Mouse (Mus musculus) gastrocnemius, postnatal 4 days (tissue): ENCODE data around the gene Ndufa6. TPM values are rescaled to one million over a fixed set of nuclear protein-coding genes. Genes with fewer than 3 reads are reported as not detected.
"Not testable (repeated sequence)": the region's sequence is repeated elsewhere in the genome, so short reads cannot be mapped to it uniquely, and the experiment has no call there.

Experiments
- DNase-seq, 2 experiments: peaks; one replicate each; pipeline ENCODE4 v3.0.0; 2021 to 2022; ENCODE audit warnings: low spot score in 2 of 2, mixed read lengths in 2 of 2
- total RNA-seq, 2 experiments: library from RNA; stranded (reverse); gene quantifications; 2 replicates each; pipeline ENCODE4 v1.2.3; 2021

Gene Ndufa6
- total RNA-seq, 2 experiments from 2014 or later: 306 to 308 TPM

DNA sequence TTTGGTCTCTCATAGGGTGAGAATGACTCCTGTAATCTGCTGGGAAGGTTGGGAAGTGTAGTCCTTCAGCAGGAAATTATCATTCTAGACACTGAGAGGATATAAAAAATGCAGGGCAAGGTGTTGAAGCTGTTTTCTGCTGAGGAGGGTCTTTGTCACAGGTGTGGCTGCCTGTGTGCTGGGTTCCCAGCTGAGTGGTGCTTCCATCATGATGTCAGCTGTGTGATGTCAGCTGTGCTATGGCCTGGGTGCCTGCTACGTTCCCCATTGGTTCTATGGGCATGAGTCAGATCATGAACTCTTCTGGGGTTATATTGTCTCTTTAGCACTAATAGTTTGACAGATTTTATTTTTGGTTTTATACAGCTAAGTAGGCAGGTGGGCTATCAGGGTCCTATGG lies 14.7 kb upstream of the Ndufa6 start:
- peak in 1 of 2 experiments; percentile 2 for DNase-seq

DNA sequence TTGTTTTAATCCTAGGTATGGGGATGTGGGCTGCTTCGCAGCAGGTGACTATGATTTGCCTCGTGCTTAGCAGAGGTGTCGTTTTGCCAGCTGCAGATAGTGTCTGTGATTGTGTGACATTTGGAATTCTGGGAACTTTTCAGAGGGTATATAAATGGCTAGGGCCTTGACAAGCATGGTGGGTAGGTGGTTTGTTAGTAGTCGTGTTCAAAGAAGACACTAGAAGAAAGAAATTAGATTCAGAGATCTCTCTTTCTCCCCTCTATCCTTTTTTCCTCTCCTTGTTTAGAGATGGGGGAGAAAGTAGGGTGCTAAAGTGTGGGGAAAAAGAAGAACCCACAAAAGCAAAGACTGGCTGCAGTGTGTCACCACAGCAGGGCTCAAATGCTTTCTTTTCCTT lies 14.0 kb upstream of the Ndufa6 start:
- DNase-seq: no peak

DNA sequence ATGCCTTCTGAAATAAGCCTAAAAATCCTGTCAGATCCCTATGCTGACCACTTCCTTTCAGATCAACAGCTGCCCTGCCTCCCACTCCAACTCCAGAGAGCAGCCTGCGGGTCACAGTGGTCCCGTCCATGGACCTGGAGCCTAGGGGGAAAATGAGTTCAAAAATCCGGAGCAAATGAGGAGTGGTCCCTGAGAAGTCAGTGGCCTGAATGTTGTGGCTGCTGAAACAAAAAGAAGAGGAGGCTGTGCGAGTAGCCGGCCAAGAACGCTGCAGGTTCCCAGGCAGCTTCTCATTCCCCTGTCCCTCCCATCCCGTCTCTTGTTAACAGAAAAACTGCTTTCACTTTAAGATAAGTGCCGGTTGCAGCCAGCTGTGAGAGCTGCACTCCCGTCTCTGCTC lies 10.4 kb upstream of the Ndufa6 start:
- DNase-seq: not testable (repeated sequence)

DNA sequence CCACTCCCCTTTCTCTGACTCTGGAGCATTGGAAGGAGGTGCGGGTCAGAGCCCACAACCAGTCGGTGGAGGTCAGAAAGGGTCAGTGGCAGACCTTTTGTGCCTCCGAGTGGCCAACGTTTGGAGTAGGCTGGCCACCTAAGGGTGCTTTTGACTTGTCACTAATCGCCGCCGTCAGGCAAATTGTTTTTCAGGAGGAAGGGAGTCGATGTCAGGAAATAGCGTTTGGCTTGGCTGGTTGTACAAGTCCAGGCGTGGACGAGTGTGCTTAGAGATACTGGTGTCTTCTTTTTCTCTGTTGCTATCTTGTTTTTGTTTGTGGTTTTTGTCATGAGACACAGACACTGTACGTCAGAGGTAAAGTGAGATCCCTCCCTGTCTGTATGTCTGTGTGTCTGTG lies 9.7 kb upstream of the Ndufa6 start:
- not testable (repeated sequence) for DNase-seq

DNA sequence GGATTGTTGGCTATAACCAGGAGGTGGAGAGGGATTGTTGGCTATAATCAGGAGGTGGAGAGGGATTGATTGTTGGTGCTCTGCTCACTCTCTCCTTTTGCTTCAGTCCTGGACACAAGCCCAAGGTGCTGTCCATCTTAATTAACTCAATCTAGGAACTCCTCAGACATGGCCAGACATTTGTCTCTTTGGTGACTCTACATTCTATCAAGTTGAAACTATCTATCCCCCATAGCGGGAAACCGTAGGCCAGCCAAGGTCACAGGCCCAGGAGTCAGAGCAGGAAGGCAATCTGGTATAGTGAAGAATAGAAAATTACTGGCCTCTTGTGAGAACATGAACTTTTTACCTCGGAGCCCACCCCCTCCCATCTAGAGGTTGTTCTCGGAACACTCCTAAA lies 8.1 kb upstream of the Ndufa6 start:
- DNase-seq: peak in 1 of 2 experiments; percentile 6

DNA sequence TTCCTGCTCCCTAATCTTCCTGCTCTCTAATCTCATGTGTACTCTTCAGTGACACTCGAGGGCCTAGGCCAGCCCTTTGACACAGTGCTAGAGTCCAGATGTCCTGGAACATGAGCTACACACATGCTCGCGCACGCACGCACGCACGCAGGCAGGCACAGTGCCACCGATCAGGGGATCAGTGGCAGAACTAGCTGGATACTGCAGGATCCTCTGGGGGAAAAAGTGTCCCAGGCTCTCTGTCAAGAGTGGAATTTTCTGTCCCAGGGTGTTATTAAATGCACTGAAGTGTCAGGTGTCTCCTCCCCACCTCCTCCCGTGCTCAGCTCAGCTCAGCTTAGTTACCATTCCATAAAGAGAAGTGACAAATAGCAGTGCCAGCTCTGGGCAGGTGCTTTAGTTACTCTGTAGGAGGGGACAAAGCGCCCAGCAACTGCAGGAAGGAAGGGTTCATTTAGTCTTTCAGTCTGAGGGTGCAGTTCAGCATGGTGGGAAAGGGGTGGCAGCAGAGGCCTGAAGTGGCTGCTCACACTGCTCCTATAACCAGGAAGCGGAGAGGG lies 7.4 kb upstream of the Ndufa6 start:
- DNase-seq: peak in 1 of 2 experiments; percentile 18

DNA sequence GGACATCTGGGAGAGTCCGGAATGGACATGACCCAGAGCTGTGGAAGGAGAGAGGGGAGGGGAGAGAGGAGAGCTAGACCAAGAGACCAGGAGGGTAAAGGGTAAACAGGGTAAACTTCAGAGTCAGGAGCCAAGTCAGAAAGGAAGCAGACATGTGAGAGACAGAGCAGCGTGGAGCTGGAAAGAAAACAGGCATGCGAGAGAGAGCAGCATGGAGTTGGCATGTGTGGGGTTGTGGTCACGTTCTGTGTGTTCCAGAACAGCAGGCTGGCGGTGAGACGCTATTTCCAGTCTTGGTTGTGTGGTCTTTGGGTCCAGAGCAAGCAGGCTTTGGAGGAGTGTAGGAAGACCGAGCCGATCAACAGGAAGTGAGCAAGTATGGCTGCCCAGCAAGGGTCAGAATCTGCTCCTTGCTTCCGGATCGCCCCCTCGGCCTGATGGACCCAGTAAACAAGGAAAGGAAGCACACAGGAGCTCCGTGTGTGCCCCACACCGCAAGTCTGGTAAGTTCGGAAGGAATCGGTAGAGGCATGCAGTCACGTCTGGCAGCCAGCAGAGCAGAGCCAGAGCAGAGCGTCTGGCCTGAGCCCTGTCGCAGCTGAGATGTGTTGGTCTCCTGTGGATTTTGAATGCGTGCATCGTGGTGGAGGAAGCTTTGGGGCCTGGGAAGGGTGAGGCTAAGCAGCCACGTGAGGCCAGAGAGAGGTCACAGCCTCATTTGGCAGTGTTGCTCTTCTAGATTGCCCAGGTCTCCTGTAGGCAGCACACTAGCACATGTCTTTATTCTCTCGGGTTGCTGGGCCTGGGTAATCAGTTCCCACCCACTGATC lies 4.5 kb upstream of the Ndufa6 start:
- DNase-seq: no peak

DNA sequence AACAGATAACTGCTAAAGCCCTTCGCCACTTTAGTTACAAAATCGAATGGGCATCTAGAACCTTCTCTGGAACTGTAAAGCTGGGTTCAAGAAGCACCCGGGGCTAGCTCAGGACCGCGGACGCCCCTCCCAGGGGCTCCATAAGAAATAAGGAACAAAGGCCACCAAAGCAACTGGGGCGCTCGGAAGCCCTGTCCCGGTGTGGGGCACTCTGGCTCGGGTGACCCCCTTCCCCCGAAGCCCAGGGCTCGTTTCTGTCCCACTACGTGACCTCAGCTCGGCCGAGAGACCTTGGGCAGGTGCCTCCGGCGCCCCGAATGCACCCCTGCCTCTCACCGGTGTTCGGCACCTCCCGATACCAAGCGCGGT lies 393 bp downstream of the Ndufa6 start:
- no peak for DNase-seq

DNA sequence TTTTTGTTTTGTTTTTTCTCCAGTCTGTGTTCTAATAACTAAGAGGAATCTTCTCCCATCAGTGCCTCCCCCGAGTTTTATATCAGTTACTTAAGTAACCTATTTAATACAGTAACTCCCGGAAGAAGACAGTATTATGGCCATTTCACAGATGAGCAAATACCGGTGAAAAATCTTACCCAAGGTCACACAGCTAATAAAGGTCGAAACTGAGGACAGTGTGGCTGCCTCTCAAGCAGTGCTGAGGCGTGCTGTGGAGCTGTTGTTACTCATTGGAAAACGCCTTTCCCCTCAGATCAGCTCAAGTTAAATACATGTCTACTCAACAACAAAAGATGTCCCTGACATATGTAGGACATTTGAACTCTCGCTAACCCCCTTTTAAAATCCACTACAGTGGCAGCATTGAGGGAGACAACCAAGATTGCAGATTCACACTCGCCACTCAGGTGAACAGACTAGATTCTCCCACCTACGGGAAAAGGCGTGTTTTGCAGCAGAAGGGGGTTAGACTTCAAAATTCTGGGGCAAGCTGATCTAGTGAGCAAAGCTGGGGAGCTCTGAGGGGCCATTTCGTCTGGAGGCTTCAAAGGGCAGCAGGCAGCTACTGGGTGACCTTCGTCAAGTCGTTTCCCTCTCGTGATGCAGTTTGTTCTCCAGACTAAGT lies 911 bp downstream of the Ndufa6 start:
- no peak for DNase-seq

DNA sequence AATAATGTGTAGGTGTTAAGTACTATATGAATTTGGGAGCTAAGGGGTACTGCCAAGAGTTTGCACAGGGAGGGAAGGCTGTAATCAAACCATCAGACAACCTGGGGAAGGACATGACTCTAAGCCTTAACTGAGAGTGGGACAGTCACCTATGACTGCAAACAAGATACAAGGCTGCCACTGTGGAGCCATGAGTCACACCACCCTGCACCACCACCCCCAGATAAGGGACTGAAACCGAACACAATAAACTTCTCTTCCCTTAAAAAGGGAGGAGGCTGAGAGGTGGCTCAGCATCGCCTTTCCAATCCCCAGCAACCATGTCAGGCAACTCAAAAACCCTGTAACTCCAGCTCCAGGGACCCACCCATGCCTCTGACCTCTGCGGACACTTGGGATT lies 2.6 kb downstream of the Ndufa6 start:
- no peak for DNase-seq

DNA sequence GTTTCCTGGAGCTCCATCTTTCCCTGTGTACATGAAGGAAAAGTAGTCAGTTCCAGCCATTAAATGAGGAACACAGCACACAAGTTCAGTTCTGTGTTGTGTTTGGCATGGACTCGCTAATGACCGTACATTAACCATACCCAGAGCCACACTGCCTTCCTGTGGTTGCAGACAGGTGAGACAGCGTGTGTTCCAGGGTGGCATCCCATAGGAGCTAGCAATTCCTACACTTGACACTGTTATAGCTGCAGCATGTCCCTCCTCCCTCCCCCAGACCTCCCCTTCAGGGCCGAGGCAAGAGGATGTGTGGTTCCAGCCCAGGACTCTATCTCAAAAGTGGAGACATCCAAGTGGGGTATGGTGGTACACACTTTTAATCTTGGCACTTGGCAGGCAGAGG lies 3.8 kb downstream of the Ndufa6 start:
- no peak for DNase-seq

DNA sequence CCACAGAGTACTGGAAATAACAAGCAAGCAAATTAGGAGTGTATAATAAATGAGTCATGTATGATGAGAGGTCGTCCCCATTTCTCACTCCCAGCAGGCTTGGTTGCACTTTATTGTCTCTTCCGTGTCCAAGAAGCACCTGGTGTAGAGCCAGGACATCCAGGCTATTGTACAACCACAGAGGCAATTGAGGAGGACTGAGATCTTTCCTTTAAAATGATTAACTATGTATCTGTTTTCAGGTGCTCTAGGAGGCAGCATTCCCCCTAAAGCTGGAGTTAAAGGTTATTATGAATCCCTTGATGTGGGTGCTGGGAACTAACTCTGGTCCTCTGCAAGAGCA lies 5.2 kb downstream of the Ndufa6 start:
- no peak for DNase-seq

DNA sequence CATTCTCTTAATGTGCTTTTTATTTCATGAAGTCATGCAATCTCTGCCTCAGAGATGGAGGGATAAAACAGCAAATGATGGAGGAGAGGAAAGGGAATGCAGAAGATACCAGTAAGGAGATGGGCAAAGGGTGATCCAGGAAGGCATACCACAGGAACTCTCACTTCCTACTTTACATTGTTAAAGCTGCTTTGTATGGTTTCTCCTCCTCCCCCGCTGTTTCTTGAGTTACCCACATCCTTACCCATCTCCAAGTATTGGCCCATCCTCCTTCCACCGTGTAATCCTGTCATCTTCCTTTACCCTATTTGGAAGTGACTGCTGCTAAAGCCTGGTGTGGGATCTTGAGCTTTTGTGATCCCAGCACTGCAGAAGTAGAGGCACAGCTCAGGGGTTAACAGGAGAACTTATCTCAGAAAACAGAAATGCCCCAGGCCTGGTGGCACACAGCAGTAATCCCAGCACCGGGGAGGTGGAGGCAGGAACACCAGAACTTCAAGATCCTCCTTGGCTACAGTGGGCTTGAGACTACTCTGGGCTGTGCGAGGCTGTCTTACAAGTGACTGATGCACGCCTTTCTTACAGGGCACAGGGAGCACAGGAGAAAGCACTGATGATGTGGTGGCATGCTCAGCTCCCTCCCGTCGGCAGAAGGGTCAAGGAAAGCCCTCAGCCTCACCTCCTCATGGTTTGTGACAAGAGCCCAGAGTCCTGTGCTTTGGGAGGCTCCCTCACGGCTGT lies 5.7 kb downstream of the Ndufa6 start:
- no peak for DNase-seq

DNA sequence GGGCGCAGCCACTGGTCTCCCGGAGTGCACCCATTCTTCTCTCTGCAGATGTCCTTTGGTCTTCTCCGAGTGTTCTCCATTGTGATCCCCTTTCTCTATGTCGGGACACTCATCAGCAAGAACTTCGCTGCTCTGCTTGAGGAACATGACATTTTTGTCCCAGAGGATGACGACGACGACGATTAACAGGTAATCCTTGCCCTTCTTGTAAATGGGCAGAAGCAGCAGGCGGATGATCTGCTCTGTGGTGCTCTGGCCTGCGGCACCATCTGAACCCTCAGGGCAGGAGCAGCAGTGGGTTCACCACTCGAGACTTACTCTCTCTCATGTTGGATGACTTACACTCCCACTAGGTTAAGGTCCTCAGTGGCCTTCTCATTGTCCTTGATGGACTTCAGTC lies 6.3 kb downstream of the Ndufa6 start:
- no peak for DNase-seq

DNA sequence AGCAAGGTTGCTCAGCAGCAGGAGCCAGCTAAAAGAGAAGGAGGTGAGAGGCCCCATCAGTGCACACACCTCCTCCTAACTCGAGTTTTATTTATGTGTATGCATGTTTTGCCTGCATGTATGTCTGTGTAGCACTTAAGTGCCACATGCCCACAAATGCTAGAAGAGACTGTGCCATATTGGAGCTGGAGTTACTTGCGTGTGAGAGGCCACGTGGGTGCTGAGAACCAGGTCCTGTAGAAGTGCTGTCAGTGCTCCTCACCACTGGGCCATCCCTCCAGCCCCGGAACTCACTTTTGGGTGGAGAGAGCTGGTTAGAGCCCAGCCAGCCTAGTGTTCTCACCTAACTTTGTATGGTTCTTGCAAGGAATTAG lies 6.8 kb downstream of the Ndufa6 start:
- no peak for DNase-seq

DNA sequence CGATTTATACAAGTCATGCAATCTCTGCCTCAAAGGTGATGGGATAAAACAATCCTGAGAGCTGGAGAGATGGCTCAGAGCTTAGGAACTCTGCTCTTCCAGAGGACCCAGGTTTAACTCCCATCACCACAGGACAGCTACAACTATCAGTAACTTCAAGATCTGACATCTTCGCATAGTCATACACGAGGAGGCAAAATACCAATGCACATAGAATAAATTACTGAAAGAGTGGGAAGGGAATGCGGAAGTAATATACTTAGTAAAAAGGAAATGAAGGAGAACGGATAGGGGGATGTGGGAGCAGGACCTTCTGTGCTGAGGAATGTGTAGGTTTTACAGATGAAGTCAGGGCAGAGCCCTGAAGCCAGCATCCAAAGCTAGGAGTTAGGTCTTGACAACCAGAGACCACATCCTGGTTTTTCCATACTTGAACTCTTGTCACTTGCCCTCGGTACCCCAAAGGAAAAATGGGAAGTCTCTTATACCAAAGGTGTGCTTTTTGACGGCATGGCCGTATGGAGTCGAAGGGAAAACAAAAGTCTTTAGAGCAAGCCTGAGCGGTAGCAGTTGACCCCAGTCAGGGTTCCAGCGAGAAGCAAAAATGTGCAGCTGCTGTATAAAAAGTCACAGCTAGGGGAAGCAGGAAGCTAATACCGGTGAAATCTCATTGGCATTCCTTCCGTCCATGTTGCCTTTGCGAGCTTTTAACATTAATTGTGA lies 7.4 kb downstream of the Ndufa6 start:
- no peak for DNase-seq

DNA sequence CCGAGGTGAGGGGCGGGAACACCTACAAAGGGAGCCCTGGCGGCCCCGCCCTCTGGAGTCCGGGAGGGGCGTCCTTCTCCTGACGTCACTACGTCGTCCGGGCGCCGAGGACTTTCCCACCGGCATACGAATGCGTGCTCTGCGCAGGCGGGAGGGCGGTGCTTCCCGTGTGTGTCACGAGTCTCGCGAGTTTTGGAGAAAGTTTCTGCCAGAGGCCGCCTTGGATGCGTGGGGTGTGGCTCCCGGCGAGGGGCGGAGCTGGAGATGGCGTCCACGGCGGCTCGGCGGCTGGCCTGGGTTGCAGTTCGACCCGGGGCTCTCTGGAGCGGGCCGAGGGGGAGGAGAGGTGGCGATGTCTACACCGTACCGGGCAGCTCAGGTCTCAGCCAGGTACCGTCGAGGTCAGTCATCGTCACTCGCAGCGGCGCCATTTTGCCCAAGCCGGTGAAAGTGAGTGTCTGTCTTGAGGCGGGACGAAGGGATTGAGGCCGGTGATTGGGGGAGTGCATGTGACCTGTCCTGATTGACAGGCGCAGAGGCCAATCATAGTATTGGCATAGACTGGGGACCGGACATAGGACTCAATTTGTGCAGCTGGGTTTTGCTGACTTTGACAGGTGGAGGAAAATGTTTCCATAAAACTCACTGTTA lies 8.2 kb downstream of the Ndufa6 start:
- DNase-seq: peak; percentile 89 to 97

DNA sequence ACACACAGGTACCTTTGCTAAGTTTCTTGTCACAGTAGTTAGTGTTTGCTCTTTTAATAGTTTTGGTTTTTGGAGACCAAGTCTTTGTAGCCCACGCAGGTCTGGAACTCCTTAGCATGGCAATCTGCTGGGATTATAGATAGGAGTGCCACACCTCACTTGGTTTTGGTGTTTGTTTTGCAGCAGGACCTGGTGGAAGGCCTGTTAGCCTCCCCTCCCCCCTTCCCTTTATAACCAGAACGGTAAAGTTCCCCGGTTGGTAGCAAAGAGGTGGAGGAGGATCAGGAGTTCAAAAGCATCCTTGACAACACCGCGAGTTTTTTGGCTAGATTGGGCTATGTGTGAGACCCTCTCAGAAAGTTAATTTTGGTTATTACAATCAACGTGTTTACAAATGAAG lies 9.2 kb downstream of the Ndufa6 start:
- no peak for DNase-seq

DNA sequence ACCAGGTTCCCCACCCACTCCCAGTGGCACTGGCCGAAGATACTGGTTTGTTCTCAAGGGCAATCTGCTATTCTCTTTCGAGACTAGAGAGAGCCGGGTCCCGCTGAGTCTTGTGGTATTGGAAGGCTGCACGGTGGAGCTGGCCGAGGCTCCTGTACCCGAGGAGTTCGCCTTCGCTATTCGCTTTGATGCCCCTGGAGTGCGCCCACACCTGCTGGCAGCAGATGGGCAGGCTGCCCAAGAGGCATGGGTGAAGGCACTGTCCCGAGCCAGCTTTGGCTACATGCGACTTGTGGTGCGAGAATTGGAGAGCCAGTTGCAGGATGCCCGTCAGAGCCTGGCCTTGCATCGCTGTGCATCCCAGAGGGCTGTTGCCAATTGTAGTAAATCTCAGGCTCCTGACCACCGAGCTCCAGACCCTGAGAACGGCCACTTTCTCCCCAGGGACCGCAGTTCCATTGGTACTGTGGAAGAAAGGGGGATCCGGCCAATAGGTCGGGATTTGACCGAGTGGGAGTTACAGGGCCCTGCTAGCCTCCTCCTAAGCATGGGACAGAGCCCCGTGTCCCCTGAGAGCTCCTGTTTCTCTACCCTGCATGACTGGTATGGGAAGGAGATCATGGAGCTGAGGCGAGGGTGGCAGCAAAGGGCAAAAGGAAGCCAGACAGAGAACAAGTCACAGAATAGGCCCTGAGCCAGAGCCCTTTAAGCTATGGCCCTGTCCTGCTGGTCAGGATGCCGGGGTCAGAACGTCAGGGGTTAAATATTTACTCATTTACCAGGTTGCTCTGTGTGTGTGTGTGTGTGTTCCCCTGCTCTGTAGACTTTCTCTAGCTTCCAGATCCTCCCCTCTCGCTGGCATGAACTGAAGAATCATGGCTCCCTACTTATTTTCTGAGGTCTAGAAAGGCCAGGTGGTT lies 10.5 kb downstream of the Ndufa6 start:
- DNase-seq: no peak

DNA sequence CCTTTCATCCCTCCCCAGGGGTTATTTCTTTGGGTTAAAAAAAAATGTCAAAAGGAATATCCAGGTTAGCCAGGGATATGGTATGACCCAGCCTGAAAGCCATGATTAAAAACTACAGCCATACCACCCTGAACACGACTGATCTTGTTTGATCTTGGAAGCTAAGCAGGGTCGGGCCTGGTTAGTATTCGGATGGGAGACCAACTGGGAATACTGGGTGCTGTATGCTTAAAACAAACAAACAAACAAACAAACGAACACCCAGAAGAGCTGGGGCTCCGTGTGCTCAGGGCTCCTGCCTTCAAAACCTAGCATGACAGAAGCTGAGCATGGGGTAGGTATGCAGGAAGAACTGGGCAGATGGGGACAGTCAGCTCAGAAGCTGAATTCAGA lies 11.6 kb downstream of the Ndufa6 start:
- no peak for DNase-seq
